Mouse (Mus musculus) CD4-positive naive resting alpha-beta T cell, adult 76 days (primary cell): Measurements from ENCODE around the gene Tex13a. TPM values are rescaled to one million over a fixed set of nuclear protein-coding genes. Genes with fewer than 3 reads are reported as not detected.

ENCODE experiments used
- total RNA-seq: library from RNA; stranded (reverse); gene quantifications from one replicate; pipeline ENCODE4 v1.2.4, GENCODE M21; 2023

The Tex13a gene
- total RNA-seq = not detected

DNA sequence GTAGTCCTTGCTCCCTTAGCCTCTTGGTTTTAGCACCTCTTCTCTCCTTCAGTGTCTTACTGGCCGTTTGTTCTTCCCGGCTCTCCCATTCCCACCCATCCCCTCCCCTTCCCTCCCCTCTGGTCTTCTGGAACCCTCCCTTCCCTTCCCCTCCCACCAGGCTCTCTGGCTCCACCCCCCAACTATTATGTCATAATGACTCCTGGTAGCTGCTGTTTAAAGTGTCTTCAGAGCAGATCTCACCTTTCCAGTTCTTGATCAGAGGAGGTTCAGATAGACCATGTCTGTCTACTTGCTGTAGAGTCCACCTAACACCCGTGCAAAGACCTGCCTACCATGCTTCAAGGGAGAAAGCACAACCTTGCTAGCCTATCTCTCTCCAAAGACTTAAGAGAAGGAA is at the start of gene Tex13a:
Tex13a (minus strand) TSS at position 101 of the 400 bp plus-strand sequence.

